Mouse (Mus musculus) hindbrain, embryonic 15.5 days (tissue): ENCODE data around the gene Plekhg1. TPM values are rescaled to one million over a fixed set of nuclear protein-coding genes. Genes with fewer than 3 reads are reported as not detected.
A peak's percentile ranks its signal among the peaks of the same experiment; 100 is the strongest.

Experiments
- ATAC-seq: fragments of 200-750 bp; cut with Nextera tagmentation; 2 replicates; pipeline ENCODE4 v1.8.0; 2017; ENCODE audit warnings: low read depth, moderate number of reproducible peaks, moderate TSS enrichment; ENCODE audit not compliant: low FRiP score
- H3K27ac ChIP-seq: fragments of 300-500 bp; sonication (generic); replicated peaks from 2 replicates; pipeline ENCODE4 v1.5.1; 2015; ENCODE audit warnings: mild to moderate bottlenecking, inconsistent platforms
- H3K27me3 ChIP-seq: fragments of 300-500 bp; sonication (generic); 2 replicates; pipeline ENCODE4 v1.6.1; 2015; ENCODE audit warnings: control low read depth, inconsistent platforms
- H3K36me3 ChIP-seq: fragments of 300-500 bp; sonication (generic); 2 replicates; pipeline ENCODE4 v1.6.1; 2015; ENCODE audit warnings: control low read depth, inconsistent platforms
- H3K4me1 ChIP-seq: fragments of 300-500 bp; sonication (generic); replicated peaks from 2 replicates; pipeline ENCODE4 v1.6.1; 2015; ENCODE audit warnings: control low read depth, inconsistent platforms
- H3K4me2 ChIP-seq: fragments of 300-500 bp; sonication (generic); 2 replicates; pipeline ENCODE4 v1.6.1; 2015; ENCODE audit warnings: moderate library complexity, mild to moderate bottlenecking, inconsistent platforms
- H3K4me3 ChIP-seq: fragments of 300-500 bp; sonication (generic); 2 replicates; pipeline ENCODE4 v1.5.1; 2015; ENCODE audit warnings: mild to moderate bottlenecking, inconsistent platforms
- H3K9ac ChIP-seq: fragments of 300-500 bp; sonication (generic); 2 replicates; pipeline ENCODE4 v1.6.1; 2015; ENCODE audit warnings: inconsistent platforms
- H3K9me3 ChIP-seq: fragments of 300-500 bp; sonication (generic); 2 replicates; pipeline ENCODE4 v1.6.1; 2016; ENCODE audit warnings: control low read depth, inconsistent platforms
- WGBS: fragments of 180-500 bp; shearing (Covaris S2); methylation state at CpG from one replicate; pipeline ENCODE4 v1.1.7; 2015; 5-methylcytosine and 5-hydroxymethylcytosine counted together
- polyA plus RNA-seq: library from polyadenylated mRNA; unstranded; fragments of >200 nt; fragmentation: Nextera tagmentation; extraction: Ambion mirVana; gene quantifications from 2 replicates; pipeline ENCODE4 v1.2.1, GENCODE M21; 2015

The Plekhg1 gene
- polyA plus RNA-seq, 1 experiment from 2014 or later: 10.5 TPM

DNA sequence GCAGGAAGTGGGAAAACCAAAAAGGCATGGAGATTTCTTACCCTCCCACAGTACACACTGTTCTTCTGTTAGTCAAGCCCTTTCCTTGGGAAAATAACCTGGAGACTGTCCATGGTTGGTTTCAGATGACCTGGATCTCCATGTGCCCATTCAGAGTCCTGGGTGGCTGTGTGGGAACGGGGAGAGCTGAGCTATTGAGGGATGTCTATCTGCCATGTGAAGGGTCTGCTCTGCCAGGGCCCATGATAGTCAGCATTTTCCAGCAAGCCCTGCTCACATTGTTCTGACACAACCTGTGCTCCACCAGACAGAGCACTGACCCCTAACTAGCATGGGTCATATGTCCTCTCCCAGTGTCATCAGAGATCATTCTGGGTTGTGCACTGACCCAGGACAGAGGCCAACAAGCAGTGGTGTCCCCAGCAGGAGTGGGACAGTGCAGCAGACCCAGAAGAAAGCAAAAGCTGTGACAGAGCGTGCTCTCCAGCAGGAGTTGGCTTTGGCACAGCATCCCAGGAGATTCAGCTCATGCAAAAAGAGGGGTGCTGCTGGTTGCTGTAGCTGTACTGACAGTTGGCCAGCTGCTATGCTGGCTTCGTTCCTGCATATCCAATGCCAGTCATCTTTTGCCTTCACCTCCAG is 24.7 kb upstream of the Plekhg1 start:
- Histone ChIP-seq H3K27me3 (no peaks in the 10 kb centered on the region), H3K9me3 (no peaks in the 10 kb centered on the region), H3K9ac (no peak overlapping the region), H3K4me2 (no peak overlapping the region), H3K27ac (no peak overlapping the region), H3K4me1 (no peaks in the 10 kb centered on the region), H3K36me3 (no peaks in the 10 kb centered on the region), H3K4me3 (no peak overlapping the region)
- peak; percentile 65 for ATAC-seq
- WGBS: 69% methylated on average over 3 of the region's 3 CpGs

DNA sequence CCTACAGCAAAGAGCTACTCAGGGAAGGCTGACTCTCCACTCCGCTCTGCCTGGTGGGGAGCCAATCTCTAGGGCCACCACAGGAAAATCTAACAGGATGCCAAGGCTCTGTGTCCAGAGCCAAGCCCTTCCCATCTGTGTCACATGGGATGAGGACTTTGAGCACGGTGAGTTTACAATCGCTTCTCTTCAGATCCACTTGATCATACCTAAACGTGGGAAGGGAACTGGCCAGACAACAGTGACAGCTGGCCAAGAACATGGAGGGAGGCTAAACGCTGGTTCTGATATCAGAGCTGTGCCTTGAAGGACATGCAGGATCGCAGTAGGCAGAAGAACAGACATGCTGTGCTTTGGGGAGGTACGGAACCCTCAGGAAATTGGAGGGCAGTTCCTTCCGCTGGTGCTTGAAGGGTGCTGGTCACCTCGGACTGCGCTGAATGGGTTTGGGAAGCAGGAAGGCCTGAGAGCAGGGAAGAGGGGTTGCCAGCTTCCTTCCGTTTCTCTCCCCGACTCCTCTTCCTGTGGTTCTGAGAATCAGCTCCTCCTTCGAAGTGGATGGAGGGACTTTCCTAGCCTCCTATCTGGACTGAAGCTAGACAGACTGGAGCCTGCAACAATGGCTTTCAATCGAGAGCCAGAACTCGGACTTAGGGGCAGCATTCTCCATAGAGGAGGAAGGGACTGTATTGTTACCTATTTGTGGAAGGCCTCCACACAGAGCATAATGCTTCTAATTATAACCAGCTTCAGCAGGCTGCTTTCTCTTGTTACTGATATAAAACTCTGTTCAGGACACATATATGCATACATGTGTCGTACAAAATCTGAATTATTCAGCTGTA is 21.9 kb upstream of the Plekhg1 start:
- Histone ChIP-seq H3K27me3 (no peaks in the 10 kb centered on the region), H3K9ac (no peak overlapping the region), H3K4me3 (no peak overlapping the region), H3K36me3 (no peaks in the 10 kb centered on the region), H3K27ac (peak overlapping the region; percentile 47), H3K4me2 (0 out of 2 replicates have a peak overlapping the region, but pooled peaks have one; percentile 12), H3K4me1 (no peaks in the 10 kb centered on the region), H3K9me3 (no peaks in the 10 kb centered on the region)
- 75% methylated on average over 16 of the region's 16 CpGs for WGBS
- ATAC-seq: 0 out of 2 replicates have a peak, but pooled peaks have one; percentile 39

- 65% methylated on average over 2 of the region's 2 CpGs for WGBS
- no peak for ATAC-seq
- H3K4me1 ChIP-seq: no peaks in the 10 kb centered on the region
These were observed 19.9 kb upstream of the Plekhg1 start for GRCm38 (mm10) chr10:3720296-3720695.

DNA sequence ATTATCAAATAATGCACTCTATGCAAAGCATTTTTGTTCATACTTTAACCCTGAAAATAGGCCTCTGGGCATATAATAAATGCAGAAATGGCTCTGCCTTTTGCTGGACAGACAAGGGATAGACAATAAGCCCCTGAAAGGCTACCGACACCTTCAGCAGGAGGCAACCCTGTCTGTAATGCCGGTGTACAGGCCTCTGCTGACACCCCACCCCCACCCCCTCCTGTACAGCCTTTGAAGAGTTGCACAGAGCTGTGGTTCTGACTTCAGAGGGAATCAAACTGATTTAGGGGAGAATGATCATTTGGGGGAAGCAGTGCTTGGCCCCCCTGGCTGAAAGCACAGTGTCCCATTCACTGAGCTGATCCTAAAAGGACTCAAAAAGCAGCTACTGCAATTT is 17.8 kb upstream of the Plekhg1 start:
- no peak overlapping the region for H3K27ac ChIP-seq
- no peak overlapping the region for H3K4me2 ChIP-seq
- H3K27me3 ChIP-seq: no peaks in the 10 kb centered on the region
- H3K4me1 ChIP-seq: no peaks in the 10 kb centered on the region
- H3K9me3 ChIP-seq: no peaks in the 10 kb centered on the region
- no peak overlapping the region for H3K4me3 ChIP-seq
- no peak for ATAC-seq
- H3K36me3 ChIP-seq: no peaks in the 10 kb centered on the region
- WGBS: 10% methylated on average over 2 of the region's 2 CpGs
- H3K9ac ChIP-seq: no peak overlapping the region

More at GRCm38 (mm10) chr10:3720296-3720695, 19.9 kb upstream of the Plekhg1 start:
- Histone ChIP-seq H3K9me3 (no peaks in the 10 kb centered on the region), H3K4me3 (no peak overlapping the region), H3K27me3 (no peaks in the 10 kb centered on the region), H3K4me2 (no peak overlapping the region), H3K27ac (no peak overlapping the region), H3K9ac (no peak overlapping the region), H3K36me3 (no peaks in the 10 kb centered on the region)

DNA sequence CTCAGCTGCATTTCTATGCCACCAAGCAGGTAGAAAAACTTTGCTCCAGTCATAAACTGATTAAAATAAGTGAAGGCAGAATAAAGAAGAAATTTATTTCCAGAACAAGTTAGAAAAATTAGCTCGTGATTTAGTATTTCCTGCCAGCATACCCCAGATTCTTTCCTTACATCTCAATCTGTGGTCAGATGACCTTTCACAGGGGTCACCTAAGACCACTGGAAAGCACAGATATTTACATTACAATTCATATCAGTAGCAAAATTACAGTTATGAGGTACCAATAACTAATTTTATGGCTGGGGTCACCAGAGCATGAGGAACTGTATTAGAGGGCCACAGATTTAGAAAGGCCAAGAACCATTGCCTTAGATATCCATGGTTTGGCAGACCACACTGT is 15.5 kb upstream of the Plekhg1 start:
- no peaks in the 10 kb centered on the region for H3K4me1 ChIP-seq
- H3K4me3 ChIP-seq: no peak overlapping the region
- H3K27me3 ChIP-seq: no peaks in the 10 kb centered on the region
- no peak overlapping the region for H3K27ac ChIP-seq
- H3K9ac ChIP-seq: no peak overlapping the region
- no peaks in the 10 kb centered on the region for H3K9me3 ChIP-seq
- no peak for ATAC-seq
- 89% methylated on average over 1 of the region's 1 CpGs for WGBS
- no peak overlapping the region for H3K4me2 ChIP-seq
- no peaks in the 10 kb centered on the region for H3K36me3 ChIP-seq

- Histone ChIP-seq H3K27ac (no peak overlapping the region), H3K4me2 (no peak overlapping the region), H3K36me3 (no peaks in the 10 kb centered on the region), H3K27me3 (no peaks in the 10 kb centered on the region), H3K4me1 (no peaks in the 10 kb centered on the region), H3K4me3 (no peak overlapping the region), H3K9me3 (no peaks in the 10 kb centered on the region), H3K9ac (no peak overlapping the region)
- WGBS: 57% methylated on average over 3 of the region's 3 CpGs
- no peak for ATAC-seq
These were observed 10.5 kb upstream of the Plekhg1 start for GRCm38 (mm10) chr10:3729666-3730065.

DNA sequence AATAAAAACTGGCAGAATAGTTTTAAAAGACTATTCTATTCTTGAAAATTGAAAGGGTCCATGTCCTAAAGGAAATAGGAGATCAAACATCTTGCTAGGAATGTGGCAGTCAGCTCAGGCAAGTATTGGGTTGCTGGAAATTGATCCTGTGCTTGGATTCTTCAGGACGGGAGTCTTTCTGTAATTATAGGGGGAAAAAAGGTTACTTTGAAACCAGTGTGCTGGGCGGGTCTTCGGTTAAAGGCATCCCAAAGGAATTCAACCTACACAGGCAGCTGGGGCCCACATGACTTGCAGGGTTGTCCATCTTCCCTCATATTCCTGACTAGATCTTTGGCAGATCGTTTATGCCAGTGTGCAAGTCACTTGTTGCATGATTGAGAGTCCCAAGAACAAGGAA is 9.8 kb upstream of the Plekhg1 start:
- no peak for ATAC-seq
- H3K36me3 ChIP-seq: no peaks in the 10 kb centered on the region
- H3K27me3 ChIP-seq: no peaks in the 10 kb centered on the region
- no peaks in the 10 kb centered on the region for H3K4me1 ChIP-seq
- no peaks in the 10 kb centered on the region for H3K9me3 ChIP-seq
- 57% methylated on average over 4 of the region's 4 CpGs for WGBS
- no peak overlapping the region for H3K27ac ChIP-seq
- no peak overlapping the region for H3K9ac ChIP-seq
- H3K4me2 ChIP-seq: no peak overlapping the region
- no peak overlapping the region for H3K4me3 ChIP-seq

DNA sequence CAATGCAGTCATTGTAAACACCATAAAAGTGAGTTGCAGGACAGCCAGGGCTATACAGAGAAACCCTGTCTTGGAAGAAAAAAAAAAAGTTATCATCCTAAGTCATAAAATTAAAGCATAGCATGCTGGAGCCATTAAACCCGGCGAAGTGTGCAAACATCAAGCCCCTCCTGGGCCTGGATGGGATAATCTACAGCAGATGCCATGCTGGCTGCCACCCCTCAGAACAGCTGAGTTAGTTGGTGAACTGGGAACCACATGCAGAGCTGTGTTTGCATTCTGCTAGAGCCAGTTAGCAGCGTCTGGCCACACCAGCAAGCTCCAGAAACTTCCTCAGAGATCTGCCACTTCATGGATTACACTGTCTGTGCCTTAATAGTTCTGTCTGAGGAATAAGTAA is 3.1 kb upstream of the Plekhg1 start:
- ATAC-seq: no peak
- WGBS: 52% methylated on average over 3 of the region's 3 CpGs
- Histone ChIP-seq H3K9ac (no peak overlapping the region), H3K27ac (no peak overlapping the region), H3K27me3 (no peaks in the 10 kb centered on the region), H3K4me2 (no peak overlapping the region), H3K4me3 (no peak overlapping the region), H3K9me3 (no peaks in the 10 kb centered on the region), H3K4me1 (peaks cover 3% of the 10 kb centered on the region; the same call in 1 of the 2 replicates), H3K36me3 (no peaks in the 10 kb centered on the region)

DNA sequence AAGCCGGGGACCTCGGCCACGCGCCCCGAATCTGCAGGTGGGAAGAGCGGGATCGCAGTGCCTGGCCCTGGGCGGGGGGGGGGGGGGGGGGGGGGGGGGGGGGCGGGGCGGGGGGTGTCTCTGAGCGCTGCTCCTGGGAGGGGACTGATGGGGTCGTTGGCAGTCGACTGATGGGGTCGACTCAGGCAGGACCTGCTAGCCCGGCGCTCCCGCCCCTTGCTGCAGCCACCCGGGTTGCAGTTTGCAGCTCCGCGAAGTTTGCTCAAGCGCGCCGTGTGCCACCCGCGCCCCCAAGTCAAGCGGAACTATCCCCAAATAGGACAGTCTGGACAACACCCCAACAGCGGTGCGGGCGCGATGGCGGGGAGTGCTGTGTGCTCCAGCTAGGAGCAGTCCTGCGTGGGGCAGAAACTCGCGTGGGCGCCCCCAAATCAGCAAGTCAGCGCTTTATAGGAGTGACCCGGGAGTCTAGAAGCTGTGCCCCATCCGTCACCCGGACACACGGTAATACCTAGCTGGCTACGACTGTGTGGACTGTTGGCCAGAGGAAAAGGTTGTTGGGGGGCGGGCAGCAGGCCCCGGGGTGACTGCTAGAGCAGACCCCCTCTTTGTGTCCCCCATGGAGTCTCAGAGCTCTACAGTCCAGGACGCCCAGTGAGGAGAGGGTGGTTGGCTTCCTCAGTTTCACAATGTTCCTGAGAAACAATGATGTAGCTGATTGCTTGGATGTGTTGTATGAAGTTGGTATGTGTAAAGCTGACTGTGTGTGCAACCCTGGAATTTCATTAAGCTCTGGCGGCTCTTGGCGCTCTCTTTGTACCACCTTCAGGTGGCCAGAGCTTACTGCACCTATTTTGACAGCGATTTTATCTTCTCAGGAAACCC is 582 bp downstream of the Plekhg1 start:
- 0% methylated on average over 36 of the region's 47 CpGs for WGBS
- no peaks in the 10 kb centered on the region for H3K9me3 ChIP-seq
- peaks cover 3% of the 10 kb centered on the region; the same call in 1 of the 2 replicates for H3K4me1 ChIP-seq
- H3K4me3 ChIP-seq: peak overlapping the region; percentile 62
- peak; percentile 82 for ATAC-seq
- H3K36me3 ChIP-seq: no peaks in the 10 kb centered on the region
- H3K4me2 ChIP-seq: peak overlapping the region; percentile 97
- H3K27ac ChIP-seq: peak overlapping the region; percentile 76
- H3K27me3 ChIP-seq: no peaks in the 10 kb centered on the region
- H3K9ac ChIP-seq: peak overlapping the region; percentile 48

DNA sequence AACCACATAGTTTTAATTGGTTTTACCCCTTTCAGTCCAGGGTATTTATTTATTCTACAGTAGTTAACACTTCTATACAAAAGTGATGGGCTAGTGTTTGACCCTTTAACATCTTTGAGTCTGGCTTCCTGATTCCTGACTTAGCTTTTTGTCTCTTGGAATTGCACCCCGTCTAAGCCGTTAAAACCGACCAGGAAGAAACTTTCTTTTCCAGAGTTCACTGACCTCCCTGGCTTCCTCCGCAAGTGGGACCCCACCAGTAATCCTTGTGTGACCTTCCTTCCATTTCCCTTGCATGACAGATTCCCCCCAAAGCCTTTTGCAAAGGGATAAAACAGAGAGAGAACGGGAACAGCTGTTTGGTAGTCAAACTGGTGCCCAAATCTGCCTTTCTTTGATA is 1.6 kb downstream of the Plekhg1 start:
- H3K9me3 ChIP-seq: no peaks in the 10 kb centered on the region
- peaks cover 8% of the 10 kb centered on the region; the same call in 1 of the 2 replicates for H3K4me1 ChIP-seq
- 21% methylated on average over 5 of the region's 5 CpGs for WGBS
- ATAC-seq: no peak
- no peaks in the 10 kb centered on the region for H3K36me3 ChIP-seq
- H3K4me2 ChIP-seq: peak overlapping the region; percentile 97
- no peaks in the 10 kb centered on the region for H3K27me3 ChIP-seq
- H3K27ac ChIP-seq: no peak overlapping the region
- H3K4me3 ChIP-seq: peak overlapping the region; percentile 62
- H3K9ac ChIP-seq: 0 out of 2 replicates have a peak overlapping the region, but pooled peaks have one; percentile 5

DNA sequence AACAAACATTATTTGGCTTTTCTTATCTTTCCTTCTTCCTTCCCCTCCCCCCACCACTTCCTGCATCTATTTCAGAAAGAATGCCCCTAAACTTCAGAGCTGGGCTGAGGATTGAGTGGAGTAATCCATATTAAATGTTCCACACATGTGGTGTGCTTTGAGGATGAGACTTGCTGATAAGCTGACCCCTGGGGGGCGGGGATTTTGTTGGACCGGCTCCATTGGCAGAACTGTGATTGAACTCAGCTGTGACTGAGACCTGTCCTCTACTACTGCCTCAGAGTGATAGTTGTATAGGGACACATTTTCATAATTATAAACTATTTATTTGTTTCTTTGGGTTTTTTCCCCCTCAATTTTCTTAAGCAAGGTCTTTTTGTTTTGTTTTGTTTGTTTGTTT is 2.9 kb downstream of the Plekhg1 start:
- 74% methylated on average over 2 of the region's 2 CpGs for WGBS
- no peak overlapping the region for H3K27ac ChIP-seq
- no peak overlapping the region for H3K9ac ChIP-seq
- H3K4me3 ChIP-seq: no peak overlapping the region
- no peak for ATAC-seq
- H3K27me3 ChIP-seq: no peaks in the 10 kb centered on the region
- no peaks in the 10 kb centered on the region for H3K9me3 ChIP-seq
- no peak overlapping the region for H3K4me2 ChIP-seq
- H3K36me3 ChIP-seq: no peaks in the 10 kb centered on the region
- peaks cover 8% of the 10 kb centered on the region; the same call in 1 of the 2 replicates for H3K4me1 ChIP-seq
